Mouse (Mus musculus): ENCODE measurements around the gene Col25a1. TPM values are rescaled to one million over a fixed set of nuclear protein-coding genes. Genes with fewer than 3 reads are reported as not detected.
A peak's percentile ranks its signal among the peaks of the same experiment; 100 is the strongest.

The Col25a1 gene
- polyA plus RNA-seq (2016; fragmentation: Nextera tagmentation; extraction: Ambion mirVana) = 4.2 TPM in 2 replicates

- Histone ChIP-seq H3K9ac (no peak within 1 kb of the TSS), H3K4me1 (no peaks in the 10 kb centered on the region), H3K4me3 (replicated peaks) (no peak within 1 kb of the TSS), H3K27me3 (no peaks in the 10 kb centered on the region), H3K36me3 (replicated peaks) (no peaks in the 10 kb centered on the region), H3K27ac (no peak within 1 kb of the TSS), H3K4me2 (no peak within 1 kb of the TSS), H3K9me3 (no peaks in the 10 kb centered on the region)
- WGBS = 89% methylated on average over 8 of the region's 8 CpGs
- no peak for ATAC-seq (ENCODE audit: low FRiP score)
Measured at GRCm38 (mm10) chr3:130131201-130131600, at the start of gene Col25a1. Col25a1 (plus strand) TSS chr3:130131501.

GRCm38 (mm10) chr3:130083312-130083711 is 48.0 kb upstream of the Col25a1 start:
- no peak for ATAC-seq (ENCODE audit: low FRiP score)
- Histone ChIP-seq H3K9ac (no peak overlapping the region), H3K4me1 (no peaks in the 10 kb centered on the region), H3K27me3 (no peaks in the 10 kb centered on the region), H3K36me3 (replicated peaks) (no peaks in the 10 kb centered on the region), H3K4me3 (replicated peaks) (no peak overlapping the region), H3K27ac (no peak overlapping the region), H3K9me3 (no peaks in the 10 kb centered on the region), H3K4me2 (no peak overlapping the region)
- 74% methylated on average over 2 of the region's 2 CpGs for WGBS

GRCm38 (mm10) chr3:130086372-130087080 is 44.8 kb upstream of the Col25a1 start:
- Histone ChIP-seq H3K4me2 (no peak overlapping the region), H3K36me3 (replicated peaks) (no peaks in the 10 kb centered on the region), H3K4me1 (no peaks in the 10 kb centered on the region), H3K27ac (no peak overlapping the region), H3K9me3 (no peaks in the 10 kb centered on the region), H3K27me3 (no peaks in the 10 kb centered on the region), H3K4me3 (replicated peaks) (no peak overlapping the region), H3K9ac (no peak overlapping the region)
- no peak for ATAC-seq (ENCODE audit: low FRiP score)
- 84% methylated on average over 13 of the region's 13 CpGs for WGBS

- H3K27me3 ChIP-seq = no peaks in the 10 kb centered on the region
- WGBS = 83% methylated on average over 9 of the region's 9 CpGs
- no peaks in the 10 kb centered on the region for H3K36me3 ChIP-seq (replicated peaks)
- H3K9me3 ChIP-seq = no peaks in the 10 kb centered on the region
- no peak for ATAC-seq (ENCODE audit: low FRiP score)
- no peaks in the 10 kb centered on the region for H3K4me1 ChIP-seq
- H3K9ac ChIP-seq = no peak overlapping the region
- H3K27ac ChIP-seq = no peak overlapping the region
- no peak overlapping the region for H3K4me2 ChIP-seq
- no peak overlapping the region for H3K4me3 ChIP-seq (replicated peaks)
Measured at GRCm38 (mm10) chr3:130087466-130087865, 43.8 kb upstream of the Col25a1 start.

GRCm38 (mm10) chr3:130088654-130089053 is 42.6 kb upstream of the Col25a1 start:
- 93% methylated on average over 9 of the region's 9 CpGs for WGBS

GRCm38 (mm10) chr3:130090460-130090859 is 40.8 kb upstream of the Col25a1 start:
- Histone ChIP-seq H3K4me3 (replicated peaks) (no peak overlapping the region), H3K27ac (no peak overlapping the region), H3K9me3 (no peaks in the 10 kb centered on the region), H3K36me3 (replicated peaks) (no peaks in the 10 kb centered on the region), H3K9ac (no peak overlapping the region), H3K4me1 (no peaks in the 10 kb centered on the region), H3K27me3 (no peaks in the 10 kb centered on the region), H3K4me2 (no peak overlapping the region)
- 79% methylated on average over 9 of the region's 9 CpGs for WGBS
- ATAC-seq (ENCODE audit: low FRiP score) = no peak

More at GRCm38 (mm10) chr3:130088654-130089053, 42.6 kb upstream of the Col25a1 start:
- Histone ChIP-seq H3K36me3 (replicated peaks) (no peaks in the 10 kb centered on the region), H3K27me3 (no peaks in the 10 kb centered on the region), H3K4me3 (replicated peaks) (no peak overlapping the region), H3K9me3 (no peaks in the 10 kb centered on the region), H3K27ac (no peak overlapping the region), H3K4me1 (no peaks in the 10 kb centered on the region), H3K9ac (no peak overlapping the region), H3K4me2 (no peak overlapping the region)
- no peak for ATAC-seq (ENCODE audit: low FRiP score)

GRCm38 (mm10) chr3:130094125-130094704 is 37.1 kb upstream of the Col25a1 start:
- H3K27ac ChIP-seq = no peak overlapping the region
- H3K4me2 ChIP-seq = no peak overlapping the region
- no peaks in the 10 kb centered on the region for H3K27me3 ChIP-seq
- WGBS = 61% methylated on average over 5 of the region's 5 CpGs
- H3K9ac ChIP-seq = no peak overlapping the region
- H3K4me1 ChIP-seq = no peaks in the 10 kb centered on the region
- H3K9me3 ChIP-seq = no peaks in the 10 kb centered on the region
- ATAC-seq (ENCODE audit: low FRiP score) = no peak
- no peaks in the 10 kb centered on the region for H3K36me3 ChIP-seq (replicated peaks)
- no peak overlapping the region for H3K4me3 ChIP-seq (replicated peaks)

- H3K4me1 ChIP-seq = no peaks in the 10 kb centered on the region
- no peaks in the 10 kb centered on the region for H3K9me3 ChIP-seq
- no peak overlapping the region for H3K4me2 ChIP-seq
- H3K27ac ChIP-seq = no peak overlapping the region
- H3K36me3 ChIP-seq (replicated peaks) = no peaks in the 10 kb centered on the region
- WGBS = 45% methylated on average over 5 of the region's 5 CpGs
- no peaks in the 10 kb centered on the region for H3K27me3 ChIP-seq
- no peak overlapping the region for H3K9ac ChIP-seq
- no peak overlapping the region for H3K4me3 ChIP-seq (replicated peaks)
- ATAC-seq (ENCODE audit: low FRiP score) = 0 out of 2 replicates have a peak, but pooled peaks have one; percentile 53
Measured at GRCm38 (mm10) chr3:130095160-130095781, 36.0 kb upstream of the Col25a1 start.

- Histone ChIP-seq H3K4me3 (replicated peaks) (no peak overlapping the region), H3K9ac (no peak overlapping the region), H3K9me3 (no peaks in the 10 kb centered on the region), H3K4me2 (no peak overlapping the region), H3K36me3 (replicated peaks) (no peaks in the 10 kb centered on the region), H3K27ac (no peak overlapping the region), H3K27me3 (no peaks in the 10 kb centered on the region), H3K4me1 (no peaks in the 10 kb centered on the region)
- 72% methylated on average over 8 of the region's 8 CpGs for WGBS
- no peak for ATAC-seq (ENCODE audit: low FRiP score)
Measured at GRCm38 (mm10) chr3:130103486-130103885, 27.8 kb upstream of the Col25a1 start.

- no peaks in the 10 kb centered on the region for H3K9me3 ChIP-seq
- 91% methylated on average over 9 of the region's 9 CpGs for WGBS
- H3K4me3 ChIP-seq (replicated peaks) = no peak overlapping the region
- H3K4me1 ChIP-seq = no peaks in the 10 kb centered on the region
- no peak for ATAC-seq (ENCODE audit: low FRiP score)
- H3K27ac ChIP-seq = no peak overlapping the region
- H3K27me3 ChIP-seq = no peaks in the 10 kb centered on the region
- no peak overlapping the region for H3K9ac ChIP-seq
- no peak overlapping the region for H3K4me2 ChIP-seq
- no peaks in the 10 kb centered on the region for H3K36me3 ChIP-seq (replicated peaks)
Measured at GRCm38 (mm10) chr3:130104471-130104870, 26.8 kb upstream of the Col25a1 start.

- H3K27ac ChIP-seq = no peak overlapping the region
- H3K4me3 ChIP-seq (replicated peaks) = no peak overlapping the region
- no peak overlapping the region for H3K4me2 ChIP-seq
- ATAC-seq (ENCODE audit: low FRiP score) = no peak
- WGBS = 61% methylated on average over 6 of the region's 6 CpGs
- no peaks in the 10 kb centered on the region for H3K27me3 ChIP-seq
- H3K36me3 ChIP-seq (replicated peaks) = no peaks in the 10 kb centered on the region
- H3K9me3 ChIP-seq = no peaks in the 10 kb centered on the region
- H3K9ac ChIP-seq = no peak overlapping the region
- H3K4me1 ChIP-seq = no peaks in the 10 kb centered on the region
Measured at GRCm38 (mm10) chr3:130116886-130117285, 14.4 kb upstream of the Col25a1 start.

- H3K27ac ChIP-seq = no peak overlapping the region
- no peaks in the 10 kb centered on the region for H3K4me1 ChIP-seq
- 85% methylated on average over 8 of the region's 8 CpGs for WGBS
- H3K9me3 ChIP-seq = no peaks in the 10 kb centered on the region
- no peak for ATAC-seq (ENCODE audit: low FRiP score)
- H3K9ac ChIP-seq = no peak overlapping the region
- no peaks in the 10 kb centered on the region for H3K27me3 ChIP-seq
- H3K36me3 ChIP-seq (replicated peaks) = no peaks in the 10 kb centered on the region
- H3K4me3 ChIP-seq (replicated peaks) = no peak overlapping the region
- H3K4me2 ChIP-seq = no peak overlapping the region
Measured at GRCm38 (mm10) chr3:130127840-130128239, 3.5 kb upstream of the Col25a1 start.
